Mouse (Mus musculus): ENCODE measurements around the gene Pcsk2. TPM values are rescaled to one million over a fixed set of nuclear protein-coding genes. Genes with fewer than 3 reads are reported as not detected.

The Pcsk2 gene
- 0.03 and 0.05 TPM in 2 replicates for polyA plus RNA-seq (2015; fragmentation: Nextera tagmentation; extraction: Ambion mirVana)

DNA sequence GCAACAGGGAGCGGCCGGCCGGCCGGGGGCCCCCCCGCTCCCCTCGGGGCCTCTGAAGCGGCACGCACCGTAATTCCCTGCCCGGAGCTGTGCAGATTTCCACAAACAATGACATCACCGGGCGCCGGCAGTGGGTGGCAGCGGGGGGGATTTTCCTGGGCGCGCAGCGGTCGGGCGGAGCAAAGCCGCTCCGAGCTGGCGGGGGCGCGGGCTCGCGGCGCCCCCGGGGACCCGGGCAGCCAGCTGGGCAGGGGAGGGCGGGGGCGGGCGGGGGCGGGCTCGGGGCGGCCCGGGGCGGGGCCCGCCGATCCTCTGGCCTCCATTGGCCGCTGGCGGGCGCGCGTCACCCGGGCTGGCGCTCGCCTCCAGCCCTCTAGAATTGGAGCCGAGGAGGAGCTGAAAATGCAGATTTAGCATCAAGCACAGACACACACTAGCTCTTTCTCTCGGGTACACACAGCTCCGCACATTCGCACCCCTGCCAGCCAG, at the start of gene Pcsk2:
TSS of gene Pcsk2 (plus strand) at position 399 of the 489 bp plus-strand sequence.
- H3K9ac ChIP-seq, result no peak within 1 kb of the TSS; the same call in 1 of the 2 replicates
- no peak within 1 kb of the TSS for H3K27ac ChIP-seq (replicated peaks)
- H3K4me2 ChIP-seq, result peak within 1 kb of the TSS; percentile 80
- ATAC-seq (ENCODE audit: extremely low read depth, insufficient number of reproducible peaks, low FRiP score, low TSS enrichment), result no peak; the same call in 1 of the 2 replicates
- H3K36me3 ChIP-seq, result no peaks in the 10 kb centered on the region
- H3K9me3 ChIP-seq, result no peaks in the 10 kb centered on the region
- H3K4me1 ChIP-seq, result peaks cover 8% of the 10 kb centered on the region
- peak within 1 kb of the TSS; percentile 58 for H3K4me3 ChIP-seq
- peaks cover 68% of the 10 kb centered on the region for H3K27me3 ChIP-seq (replicated peaks)
- WGBS, result under 1% methylated on average over 31 of the region's 51 CpGs

GRCm38 (mm10) chr2:143500845-143501244, 45.1 kb upstream of the Pcsk2 start:
- no peaks in the 10 kb centered on the region for H3K27me3 ChIP-seq (replicated peaks)
- ATAC-seq (ENCODE audit: extremely low read depth, insufficient number of reproducible peaks, low FRiP score, low TSS enrichment), result no peak
- no peaks in the 10 kb centered on the region for H3K9me3 ChIP-seq
- no peaks in the 10 kb centered on the region for H3K36me3 ChIP-seq
- H3K4me1 ChIP-seq, result no peaks in the 10 kb centered on the region
- H3K4me2 ChIP-seq, result no peak overlapping the region
- no peak overlapping the region for H3K27ac ChIP-seq (replicated peaks)
- 84% methylated on average over 9 of the region's 9 CpGs for WGBS
- H3K9ac ChIP-seq, result no peak overlapping the region
- H3K4me3 ChIP-seq, result no peak overlapping the region

DNA sequence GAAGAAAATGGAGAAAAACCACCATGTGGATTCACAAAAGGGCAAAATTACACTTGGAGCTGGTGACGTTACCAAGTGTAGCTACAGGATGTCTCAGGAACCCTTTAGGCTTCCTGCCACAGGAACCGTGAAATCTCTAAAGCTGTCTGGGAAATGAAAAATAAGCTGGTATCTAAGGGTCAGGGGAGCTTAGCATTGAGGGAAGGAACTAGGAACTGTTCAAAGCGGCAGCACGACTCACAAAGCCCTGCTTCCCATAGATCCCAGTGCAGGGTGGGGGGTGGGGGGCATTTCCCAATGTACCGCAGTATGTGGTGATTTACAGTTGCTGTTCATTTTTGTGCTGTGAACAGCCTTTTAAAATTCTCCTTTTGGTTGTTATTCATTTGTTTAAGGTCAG, 44.2 kb upstream of the Pcsk2 start:
- H3K4me1 ChIP-seq, result no peaks in the 10 kb centered on the region

DNA sequence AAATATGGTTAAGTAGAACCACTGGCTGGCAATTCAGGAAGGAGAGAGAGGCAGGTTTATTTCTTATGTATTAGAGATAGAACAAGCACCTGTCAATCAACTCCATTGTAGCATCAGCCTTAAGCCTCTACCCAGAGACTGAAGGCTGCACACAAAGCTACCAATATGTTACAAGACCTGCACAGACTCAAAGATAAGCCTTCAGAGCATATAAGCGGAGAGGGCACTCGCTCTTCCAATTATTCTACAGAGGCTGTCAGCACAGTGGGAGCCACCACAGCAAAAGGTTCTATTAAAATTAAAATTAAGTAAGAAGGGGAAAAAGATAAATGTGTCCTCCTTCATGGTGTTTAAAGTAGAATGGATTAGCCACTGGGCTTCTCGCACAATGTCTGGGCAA, 43.8 kb upstream of the Pcsk2 start:
- Histone ChIP-seq H3K9me3 (no peaks in the 10 kb centered on the region), H3K4me3 (no peak overlapping the region), H3K4me1 (no peaks in the 10 kb centered on the region), H3K9ac (no peak overlapping the region), H3K4me2 (no peak overlapping the region), H3K27me3 (replicated peaks) (no peaks in the 10 kb centered on the region), H3K27ac (replicated peaks) (no peak overlapping the region), H3K36me3 (no peaks in the 10 kb centered on the region)
- 82% methylated on average over 3 of the region's 3 CpGs for WGBS
- ATAC-seq (ENCODE audit: extremely low read depth, insufficient number of reproducible peaks, low FRiP score, low TSS enrichment), result no peak

More for the DNA sequence above, 44.2 kb upstream of the Pcsk2 start:
- WGBS, result 56% methylated on average over 5 of the region's 5 CpGs
- ATAC-seq (ENCODE audit: extremely low read depth, insufficient number of reproducible peaks, low FRiP score, low TSS enrichment), result no peak
- Histone ChIP-seq H3K36me3 (no peaks in the 10 kb centered on the region), H3K4me2 (no peak overlapping the region), H3K9me3 (no peaks in the 10 kb centered on the region), H3K27ac (replicated peaks) (no peak overlapping the region), H3K9ac (no peak overlapping the region), H3K4me3 (no peak overlapping the region), H3K27me3 (replicated peaks) (no peaks in the 10 kb centered on the region)

- H3K4me1 ChIP-seq, result no peaks in the 10 kb centered on the region
- no peak overlapping the region for H3K27ac ChIP-seq (replicated peaks)
- no peak overlapping the region for H3K4me3 ChIP-seq
- H3K36me3 ChIP-seq, result no peaks in the 10 kb centered on the region
- 13% methylated on average over 3 of the region's 3 CpGs for WGBS
- no peak overlapping the region for H3K4me2 ChIP-seq
- H3K27me3 ChIP-seq (replicated peaks), result no peaks in the 10 kb centered on the region; the same call in 1 of the 2 replicates
- no peaks in the 10 kb centered on the region for H3K9me3 ChIP-seq
- no peak for ATAC-seq (ENCODE audit: extremely low read depth, insufficient number of reproducible peaks, low FRiP score, low TSS enrichment)
- no peak overlapping the region for H3K9ac ChIP-seq
Measured at GRCm38 (mm10) chr2:143536485-143536884, 9.5 kb upstream of the Pcsk2 start.

GRCm38 (mm10) chr2:143545299-143545751, 631 bp upstream of the Pcsk2 start:
- H3K9ac ChIP-seq, result no peak overlapping the region; the same call in 1 of the 2 replicates
- peaks cover 8% of the 10 kb centered on the region for H3K4me1 ChIP-seq
- H3K4me2 ChIP-seq, result peak overlapping the region; percentile 80
- H3K4me3 ChIP-seq, result peak overlapping the region; percentile 58
- no peaks in the 10 kb centered on the region for H3K36me3 ChIP-seq
- no peak for ATAC-seq (ENCODE audit: extremely low read depth, insufficient number of reproducible peaks, low FRiP score, low TSS enrichment)
- no peaks in the 10 kb centered on the region for H3K9me3 ChIP-seq
- 2% methylated on average over 7 of the region's 7 CpGs for WGBS
- peaks cover 68% of the 10 kb centered on the region for H3K27me3 ChIP-seq (replicated peaks)
- H3K27ac ChIP-seq (replicated peaks), result no peak overlapping the region

DNA sequence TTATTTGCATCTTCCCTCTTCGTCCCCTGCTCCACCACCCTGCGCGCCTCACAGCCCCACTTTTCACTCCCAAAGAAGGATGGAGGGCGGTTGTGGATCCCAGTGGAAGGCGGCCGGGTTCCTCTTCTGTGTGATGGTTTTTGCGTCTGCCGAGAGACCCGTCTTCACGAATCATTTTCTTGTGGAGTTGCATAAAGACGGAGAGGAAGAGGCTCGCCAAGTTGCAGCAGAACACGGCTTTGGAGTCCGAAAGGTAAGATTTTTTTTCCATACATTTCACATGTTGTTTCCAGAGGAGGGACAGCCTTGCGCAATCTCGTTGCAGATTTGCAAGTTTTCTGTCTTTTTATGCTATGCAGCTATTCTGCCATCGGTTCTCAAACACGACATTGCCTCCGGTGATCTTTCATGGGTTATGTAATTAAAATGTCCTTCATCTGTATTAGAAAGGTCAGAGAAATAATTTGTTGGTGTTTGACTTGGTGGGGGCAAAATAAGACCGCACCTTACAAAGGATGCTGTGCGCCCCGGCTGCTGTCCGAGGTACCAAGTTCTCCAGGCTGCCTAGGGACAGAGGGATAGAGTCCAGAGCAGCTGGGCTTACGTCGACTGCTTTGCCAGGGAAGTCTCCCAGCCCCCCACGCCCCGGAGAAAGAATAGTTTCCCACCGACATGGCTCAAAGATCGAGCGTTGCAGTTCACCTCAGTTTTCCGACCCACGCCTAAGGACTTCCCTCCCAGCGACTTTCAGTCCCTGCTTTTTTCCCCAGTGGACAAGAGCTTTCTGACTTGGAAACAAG, 656 bp downstream of the Pcsk2 start:
- no peak overlapping the region for H3K27ac ChIP-seq (replicated peaks)

DNA sequence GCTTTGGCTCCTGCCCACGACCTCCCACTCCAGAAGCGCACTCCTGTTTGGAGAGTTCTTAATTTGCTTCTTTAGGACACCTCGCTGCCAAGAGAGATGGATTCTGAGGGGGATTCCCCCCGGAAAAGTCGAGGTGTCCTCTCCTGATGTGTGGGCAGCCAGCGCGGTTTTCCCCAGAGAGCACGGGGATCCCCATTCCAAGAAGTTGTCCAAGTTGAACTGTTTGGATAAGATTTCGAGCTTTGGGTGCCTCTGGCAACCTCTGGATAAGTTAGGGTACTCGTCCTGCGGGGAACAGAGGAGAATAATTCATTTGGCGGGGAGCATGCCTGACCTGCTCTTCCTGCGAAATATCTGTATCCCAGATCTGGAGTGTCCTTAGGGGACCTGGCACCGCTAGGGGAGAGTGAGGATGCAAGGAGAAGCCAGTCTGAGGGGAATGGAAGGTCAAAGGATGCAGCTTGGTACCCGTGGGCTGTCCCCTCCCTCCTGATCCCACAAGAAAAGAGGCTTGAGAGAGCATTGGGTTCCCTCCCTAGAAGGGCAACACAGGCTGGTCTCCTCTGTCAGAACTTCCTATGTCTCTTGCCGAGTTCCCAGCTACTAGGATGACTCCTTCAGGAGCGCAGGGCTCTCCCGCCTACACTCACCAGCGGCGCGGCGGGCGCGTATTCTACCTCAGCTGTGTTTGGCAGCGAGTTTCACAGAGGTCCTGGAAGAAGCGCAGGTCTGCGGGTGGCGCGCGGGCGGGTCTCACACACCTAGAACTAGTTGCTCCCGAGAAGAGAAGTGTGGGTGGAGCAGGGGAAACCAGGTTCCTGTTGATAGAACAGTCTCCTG, 1.5 kb downstream of the Pcsk2 start:
- H3K4me1 ChIP-seq, result peaks cover 8% of the 10 kb centered on the region
- no peak overlapping the region for H3K4me2 ChIP-seq
- no peaks in the 10 kb centered on the region for H3K36me3 ChIP-seq
- peaks cover 68% of the 10 kb centered on the region for H3K27me3 ChIP-seq (replicated peaks)
- 2% methylated on average over 32 of the region's 32 CpGs for WGBS
- H3K4me3 ChIP-seq, result no peak overlapping the region
- no peaks in the 10 kb centered on the region for H3K9me3 ChIP-seq
- H3K9ac ChIP-seq, result no peak overlapping the region
- ATAC-seq (ENCODE audit: extremely low read depth, insufficient number of reproducible peaks, low FRiP score, low TSS enrichment), result no peak
- no peak overlapping the region for H3K27ac ChIP-seq (replicated peaks)

More for the DNA sequence above, 656 bp downstream of the Pcsk2 start:
- Histone ChIP-seq H3K4me1 (peaks cover 8% of the 10 kb centered on the region), H3K4me2 (peak overlapping the region; percentile 80), H3K9me3 (no peaks in the 10 kb centered on the region), H3K4me3 (peak overlapping the region; percentile 58), H3K9ac (no peak overlapping the region), H3K27me3 (replicated peaks) (peaks cover 68% of the 10 kb centered on the region), H3K36me3 (no peaks in the 10 kb centered on the region)
- ATAC-seq (ENCODE audit: extremely low read depth, insufficient number of reproducible peaks, low FRiP score, low TSS enrichment), result no peak
- 1% methylated on average over 33 of the region's 33 CpGs for whole genome bisulfite sequencing

DNA sequence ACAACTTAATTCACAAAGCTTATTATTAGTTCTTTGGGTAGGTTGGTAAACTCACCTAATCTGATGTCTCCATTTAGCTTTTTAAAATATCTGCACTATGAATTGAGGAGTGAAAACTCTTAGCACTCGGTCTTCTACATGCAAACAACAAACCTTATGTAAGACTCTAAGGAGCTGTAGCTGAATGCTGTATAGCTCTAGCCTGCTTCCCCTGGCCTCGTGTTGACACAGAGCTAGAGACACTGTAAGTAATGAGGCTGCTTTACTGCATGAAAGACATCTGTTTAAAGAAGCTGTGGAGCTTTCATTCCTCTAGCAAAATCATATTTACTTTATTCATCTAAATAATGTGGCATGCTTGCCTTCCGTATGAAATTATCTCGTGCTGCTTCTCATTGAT, 14.4 kb downstream of the Pcsk2 start:
- Histone ChIP-seq H3K4me3 (no peak overlapping the region), H3K4me2 (no peak overlapping the region), H3K27me3 (replicated peaks) (no peaks in the 10 kb centered on the region), H3K27ac (replicated peaks) (no peak overlapping the region), H3K36me3 (no peaks in the 10 kb centered on the region), H3K4me1 (no peaks in the 10 kb centered on the region), H3K9ac (no peak overlapping the region), H3K9me3 (no peaks in the 10 kb centered on the region)
- 54% methylated on average over 4 of the region's 4 CpGs for WGBS
- no peak for ATAC-seq (ENCODE audit: extremely low read depth, insufficient number of reproducible peaks, low FRiP score, low TSS enrichment)

DNA sequence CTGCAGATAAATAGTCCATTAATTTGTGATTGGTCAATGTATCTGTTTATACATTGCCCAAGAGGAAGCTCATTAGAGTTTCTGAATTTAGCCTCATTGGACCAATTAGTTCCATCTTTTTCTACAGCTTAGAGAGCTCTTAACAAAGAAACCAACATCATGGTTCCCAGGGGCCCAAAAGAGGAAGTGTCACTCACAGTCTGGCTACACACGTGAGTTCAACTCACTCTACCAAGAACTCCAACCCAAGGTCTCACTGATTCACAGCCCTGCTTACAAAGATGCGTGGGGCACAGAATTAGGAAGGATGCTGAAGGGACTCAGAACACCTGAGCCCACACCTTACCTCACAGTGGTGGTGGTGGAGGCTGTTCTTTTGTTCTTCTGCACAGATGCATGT, 19.1 kb downstream of the Pcsk2 start:
- H3K4me1 ChIP-seq, result no peaks in the 10 kb centered on the region
- H3K27ac ChIP-seq (replicated peaks), result no peak overlapping the region
- no peak overlapping the region for H3K9ac ChIP-seq
- H3K4me2 ChIP-seq, result no peak overlapping the region
- H3K36me3 ChIP-seq, result no peaks in the 10 kb centered on the region
- H3K4me3 ChIP-seq, result no peak overlapping the region
- no peaks in the 10 kb centered on the region for H3K9me3 ChIP-seq
- H3K27me3 ChIP-seq (replicated peaks), result no peaks in the 10 kb centered on the region
- 70% methylated on average over 2 of the region's 2 CpGs for WGBS
- ATAC-seq (ENCODE audit: extremely low read depth, insufficient number of reproducible peaks, low FRiP score, low TSS enrichment), result no peak

DNA sequence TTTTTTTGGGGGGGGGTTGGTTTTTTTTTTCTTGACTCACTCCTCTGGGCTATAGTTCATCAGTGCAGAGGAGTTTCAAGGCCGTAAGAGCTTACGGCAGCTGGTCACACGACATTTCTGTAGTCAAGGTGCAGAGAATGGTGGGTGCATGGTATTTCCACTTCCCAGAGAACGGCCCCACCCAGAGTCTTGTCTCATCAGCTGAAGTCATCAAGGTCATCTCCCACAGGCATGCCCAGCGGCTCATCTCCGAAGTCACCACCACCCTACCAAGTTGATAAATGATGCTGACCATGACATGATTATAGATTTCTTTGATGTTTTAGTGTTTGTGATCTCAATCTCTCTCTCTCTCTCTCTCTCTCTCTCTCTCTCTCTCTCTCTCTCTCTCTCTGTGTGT, 20.0 kb downstream of the Pcsk2 start:
- H3K4me1 ChIP-seq, result no peaks in the 10 kb centered on the region
- H3K36me3 ChIP-seq, result no peaks in the 10 kb centered on the region
- H3K9ac ChIP-seq, result no peak overlapping the region
- WGBS, result 70% methylated on average over 6 of the region's 6 CpGs
- H3K4me3 ChIP-seq, result no peak overlapping the region
- no peaks in the 10 kb centered on the region for H3K27me3 ChIP-seq (replicated peaks)
- no peak for ATAC-seq (ENCODE audit: extremely low read depth, insufficient number of reproducible peaks, low FRiP score, low TSS enrichment)
- H3K27ac ChIP-seq (replicated peaks), result no peak overlapping the region
- no peaks in the 10 kb centered on the region for H3K9me3 ChIP-seq
- H3K4me2 ChIP-seq, result no peak overlapping the region

Data from heart, embryonic 13.5 days (tissue).